ENCODE assay signal across 10 mouse cellular contexts in the genomic region with DNA sequence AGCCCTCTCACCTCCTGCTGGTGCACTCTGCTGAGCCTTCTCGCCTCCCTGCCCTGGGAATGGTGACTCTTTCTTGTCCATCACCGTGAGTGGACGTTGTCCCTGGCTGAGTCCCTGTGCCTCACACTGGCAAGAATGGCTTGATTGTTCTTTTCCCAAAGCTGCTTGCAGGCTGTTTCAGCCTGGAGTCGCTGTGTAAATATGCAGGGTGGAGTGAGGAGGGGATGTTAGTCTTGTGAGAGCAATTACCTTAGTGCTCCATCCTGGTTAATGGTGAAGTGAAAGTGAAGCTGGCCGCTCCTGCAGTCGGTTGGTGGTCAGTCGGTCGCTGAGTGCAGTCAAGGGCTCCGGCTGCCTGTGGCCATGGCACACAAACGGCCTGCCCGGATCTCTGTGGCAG. TPM values are rescaled to one million over a fixed set of nuclear protein-coding genes. Genes with fewer than 3 reads are reported as not detected.
DNase-seq lines count a peak whose midpoint lies in the region; ATAC-seq lines count a peak whose summit lies in the region.
"Had no signal": no experiment of that assay in that cellular context is flagged by ENCODE, and none has a peak within 500 bp of the region (broad histone marks: within the 10 kb centered on the region; RNA-seq: fewer than 3 reads in every experiment).

No protein-coding gene starts in this region.

- no peak overlapping the region for H3K4me2 ChIP-seq in hindbrain, embryonic 14.5 days (replicated peaks)
- no peak overlapping the region for H3K4me2 ChIP-seq in hindbrain, embryonic 12.5 days (replicated peaks)
- H3K4me2 ChIP-seq: liver, embryonic 15.5 days had no signal

- no peak for ATAC-seq in hindbrain, embryonic 14.5 days (ENCODE audit: low FRiP score)
- ATAC-seq in hindbrain, embryonic 12.5 days (ENCODE audit: low FRiP score): no peak
- ATAC-seq in cerebellum, adult (ENCODE audit: insufficient number of reproducible peaks, low FRiP score, low TSS enrichment): no peak

- no peaks in the 10 kb centered on the region for H3K36me3 ChIP-seq in hindbrain, embryonic 10.5 days
- peaks cover 3% of the 10 kb centered on the region; the same call in 1 of the 2 replicates for H3K36me3 ChIP-seq in hindbrain, embryonic 14.5 days (replicated peaks; ENCODE audit: control insufficient read depth, insufficient read depth)
- H3K36me3 ChIP-seq in hindbrain, embryonic 12.5 days: no peaks in the 10 kb centered on the region
- H3K36me3 ChIP-seq: liver, embryonic 15.5 days had no signal

- WGBS in hindbrain, embryonic 10.5 days: 59% methylated on average over 11 of the region's 11 CpGs
- 60% methylated on average over 11 of the region's 11 CpGs for WGBS in hindbrain, embryonic 14.5 days
- 55% methylated on average over 11 of the region's 11 CpGs for WGBS in hindbrain, embryonic 12.5 days

- H3K9ac ChIP-seq in hindbrain, embryonic 14.5 days: no peak overlapping the region
- H3K9ac ChIP-seq in hindbrain, embryonic 12.5 days: 0 out of 2 replicates have a peak overlapping the region, but pooled peaks have one; percentile 6
- H3K9ac ChIP-seq: liver, embryonic 15.5 days had no signal

- peaks cover 50% of the 10 kb centered on the region for H3K4me1 ChIP-seq in hindbrain, embryonic 10.5 days (replicated peaks)
- peaks cover 11% of the 10 kb centered on the region; the same call in 1 of the 2 replicates for H3K4me1 ChIP-seq in hindbrain, embryonic 14.5 days (replicated peaks; ENCODE audit: control insufficient read depth, insufficient read depth, low read length)
- peaks cover 10% of the 10 kb centered on the region for H3K4me1 ChIP-seq in brown adipose tissue, adult 24 weeks (ENCODE audit: control insufficient read depth, insufficient read depth, insufficient read length, low read length)
- H3K4me1 ChIP-seq in hindbrain, embryonic 12.5 days: peaks cover 29% of the 10 kb centered on the region
- H3K4me1 ChIP-seq: liver, embryonic 15.5 days had no signal

- peak overlapping the region; percentile 67 for H3K27ac ChIP-seq in hindbrain, embryonic 10.5 days
- H3K27ac ChIP-seq in hindbrain, embryonic 14.5 days: no peak overlapping the region
- H3K27ac ChIP-seq in brown adipose tissue, adult 24 weeks (replicated peaks; ENCODE audit: low read depth, low read length): peak overlapping the region; percentile 86
- H3K27ac ChIP-seq in hindbrain, embryonic 12.5 days: no peak overlapping the region
- H3K27ac ChIP-seq: liver, embryonic 15.5 days had no signal

- no peaks in the 10 kb centered on the region for H3K27me3 ChIP-seq in hindbrain, embryonic 10.5 days (ENCODE audit: insufficient read depth, poor library complexity, severe bottlenecking)
- no peaks in the 10 kb centered on the region for H3K27me3 ChIP-seq in hindbrain, embryonic 14.5 days (ENCODE audit: control insufficient read depth, insufficient read depth, low read length)
- no peaks in the 10 kb centered on the region for H3K27me3 ChIP-seq in hindbrain, embryonic 12.5 days

- no peak for DNase-seq in hindbrain, embryonic 10.5 days (ENCODE audit: low spot score)
- DNase-seq in hindbrain, embryonic 14.5 days (ENCODE audit: low spot score): no peak
- DNase-seq in lung, postnatal 25 days (ENCODE audit: low spot score): peak; percentile 18
- DNase-seq in right cerebral cortex, adult 18-20 months: no peak
- no peak for DNase-seq in urinary bladder, postnatal 14 days (ENCODE audit: low spot score)
- DNase-seq: thymus, postnatal 36 days had no signal

- H3K4me3 ChIP-seq in hindbrain, embryonic 10.5 days: no peak overlapping the region; the same call in 1 of the 2 replicates
- no peak overlapping the region for H3K4me3 ChIP-seq in hindbrain, embryonic 14.5 days (replicated peaks; ENCODE audit: low read length)
- H3K4me3 ChIP-seq in brown adipose tissue, adult 24 weeks (ENCODE audit: insufficient read depth, low read depth, low read length): peak overlapping the region; percentile 47
- no peak overlapping the region for H3K4me3 ChIP-seq in hindbrain, embryonic 12.5 days
- H3K4me3 ChIP-seq: liver, embryonic 15.5 days had no signal

- no peaks in the 10 kb centered on the region for H3K9me3 ChIP-seq in hindbrain, embryonic 10.5 days
- H3K9me3 ChIP-seq in hindbrain, embryonic 14.5 days (ENCODE audit: control insufficient read depth, low read length): no peaks in the 10 kb centered on the region
- H3K9me3 ChIP-seq in hindbrain, embryonic 12.5 days (replicated peaks): no peaks in the 10 kb centered on the region
- H3K9me3 ChIP-seq: liver, embryonic 15.5 days had no signal

RNA-seq across cellular contexts. Expression of a gene that starts 57.8 kb away (rescaled TPM):
- polyA plus RNA-seq in hindbrain, embryonic 10.5 days (2016; fragmentation: Nextera tagmentation; extraction: Ambion mirVana): 31.5 and 46.4 TPM in 2 replicates
- polyA plus RNA-seq in hindbrain, embryonic 14.5 days (2014; fragmentation: Nextera tagmentation; extraction: Ambion mirVana): 158 and 173 TPM in 2 replicates
- 7.2 and 10.0 TPM in 2 replicates for polyA plus RNA-seq in brown adipose tissue, adult 24 weeks (2012; ENCODE audit: insufficient read depth, insufficient read length, missing spikeins)
- polyA plus RNA-seq in hindbrain, embryonic 12.5 days (2016; fragmentation: Nextera tagmentation; extraction: Ambion mirVana): 98.3 TPM in 2 replicates

Comparison
In these comparisons a context has a peak if more than half of its experiments do, and no peak if none do; other contexts are left out.
1. H3K27ac ChIP-seq: peak in hindbrain, embryonic 10.5 days (single experiment) and brown adipose tissue, adult 24 weeks (single experiment); none in hindbrain, embryonic 14.5 days (single experiment) and hindbrain, embryonic 12.5 days (single experiment).